Mouse (Mus musculus) midbrain, postnatal 0 days (tissue): Measurements from ENCODE around the gene Slc39a8. TPM values are rescaled to one million over a fixed set of nuclear protein-coding genes. Genes with fewer than 3 reads are reported as not detected.

Source experiments
- ATAC-seq: fragments of 200-750 bp; cut with Nextera tagmentation; 2 replicates; pipeline ENCODE4 v1.8.0; 2017; ENCODE audit warnings: moderate number of reproducible peaks, mild to moderate bottlenecking, moderate TSS enrichment, moderate library complexity; ENCODE audit not compliant: low FRiP score
- DNase-seq: peaks from one replicate; pipeline ENCODE4 v3.0.0-alpha.2; 2015; ENCODE audit warnings: low spot score
- H3K27ac ChIP-seq: fragments of 300-500 bp; sonication (generic); 2 replicates; pipeline ENCODE4 v1.5.1; 2014; ENCODE audit warnings: low read depth, mild to moderate bottlenecking, low read length, mixed read lengths
- H3K27me3 ChIP-seq: fragments of 300-500 bp; sonication (generic); 2 replicates; pipeline ENCODE4 v1.6.1; 2014; ENCODE audit warnings: low read length, control low read depth, mixed read lengths; ENCODE audit not compliant: insufficient read depth
- H3K36me3 ChIP-seq: fragments of 300-500 bp; sonication (generic); 2 replicates; pipeline ENCODE4 v1.6.1; 2014; ENCODE audit warnings: low read length, control low read depth, mixed read lengths; ENCODE audit not compliant: insufficient read depth
- H3K4me1 ChIP-seq: fragments of 300-500 bp; sonication (generic); 2 replicates; pipeline ENCODE4 v1.6.1; 2014; ENCODE audit warnings: mild to moderate bottlenecking, control low read depth, antibody characterized with exemption, low read length, mixed read lengths; ENCODE audit not compliant: insufficient read depth
- H3K4me2 ChIP-seq: fragments of 300-500 bp; sonication (generic); 2 replicates; pipeline ENCODE4 v1.6.1; 2014; ENCODE audit warnings: low read depth, mild to moderate bottlenecking, low read length, mixed read lengths; ENCODE audit not compliant: poor library complexity, severe bottlenecking
- H3K4me3 ChIP-seq: fragments of 300-500 bp; sonication (generic); 2 replicates; pipeline ENCODE4 v1.5.1; 2014; ENCODE audit warnings: low read depth, mild to moderate bottlenecking, low read length, moderate library complexity
- H3K9ac ChIP-seq: fragments of 300-500 bp; sonication (generic); replicated peaks from 2 replicates; pipeline ENCODE4 v1.6.1; 2014; ENCODE audit warnings: mild to moderate bottlenecking, low read length, moderate library complexity, mixed read lengths; ENCODE audit not compliant: poor library complexity, severe bottlenecking
- H3K9me3 ChIP-seq: fragments of 300-500 bp; sonication (generic); 2 replicates; pipeline ENCODE4 v1.6.1; 2016; ENCODE audit warnings: low read length, control low read depth
- CTCF ChIP-seq: IDR thresholded peaks from 2 replicates; pipeline ENCODE4 v1.5.1; 2016; ENCODE audit warnings: antibody characterized with exemption, mild to moderate bottlenecking
- whole genome bisulfite sequencing: fragments of 180-500 bp; shearing (Covaris S2); extraction: QIAGEN DNeasy Blood & Tissue Kit; methylation state at CpG from one replicate; pipeline ENCODE4 v1.1.7; 2014; 5-methylcytosine and 5-hydroxymethylcytosine counted together
- polyA plus RNA-seq: library from polyadenylated mRNA; unstranded; fragments of >200 nt; fragmentation: Nextera tagmentation; extraction: Ambion mirVana; gene quantifications from 2 replicates; pipeline ENCODE4 v1.2.1, GENCODE M21; 2015
- total RNA-seq: library from RNA; depleted of rRNA; stranded (reverse); fragments of >200 nt; gene quantifications from 2 replicates; pipeline ENCODE4 v1.2.3, GENCODE M21; 2014

Gene Slc39a8
- total and polyA plus RNA-seq, 2 experiments from 2014 or later = 12.6 to 19.7 TPM

GRCm38 (mm10) chr3:135862804-135863203 is 37.7 kb downstream of the Slc39a8 start:
- 56% methylated on average over 9 of the region's 9 CpGs for WGBS
- Histone ChIP-seq H3K27me3 (no peaks in the 10 kb centered on the region), H3K4me1 (no peaks in the 10 kb centered on the region), H3K36me3 (no peaks in the 10 kb centered on the region), H3K9me3 (no peaks in the 10 kb centered on the region), H3K4me2 (no peak overlapping the region), H3K4me3 (no peak overlapping the region), H3K27ac (no peak overlapping the region), H3K9ac (no peak overlapping the region)
- ATAC-seq (peak; percentile 65; the same call in 1 of the 2 replicates), DNase-seq (peak; percentile 77)
- peak; percentile 85 for TF ChIP-seq CTCF

GRCm38 (mm10) chr3:135869041-135869440 is 44.0 kb downstream of the Slc39a8 start:
- no peak overlapping the region for H3K27ac ChIP-seq
- no peak overlapping the region for H3K9ac ChIP-seq
- DNase-seq (no peak), ATAC-seq (no peak)
- no peaks in the 10 kb centered on the region for H3K9me3 ChIP-seq
- H3K27me3 ChIP-seq = no peaks in the 10 kb centered on the region
- no peaks in the 10 kb centered on the region for H3K4me1 ChIP-seq
- TF ChIP-seq CTCF = no peak
- H3K4me2 ChIP-seq = no peak overlapping the region
- no peak overlapping the region for H3K4me3 ChIP-seq
- H3K36me3 ChIP-seq = no peaks in the 10 kb centered on the region
- WGBS = 63% methylated on average over 4 of the region's 4 CpGs

GRCm38 (mm10) chr3:135872325-135872724 is 47.2 kb downstream of the Slc39a8 start:
- Histone ChIP-seq H3K4me2 (no peak overlapping the region), H3K9ac (no peak overlapping the region), H3K27me3 (no peaks in the 10 kb centered on the region), H3K9me3 (no peaks in the 10 kb centered on the region), H3K4me3 (no peak overlapping the region), H3K36me3 (no peaks in the 10 kb centered on the region), H3K27ac (no peak overlapping the region), H3K4me1 (no peaks in the 10 kb centered on the region)
- no peak for TF ChIP-seq CTCF
- 89% methylated on average over 5 of the region's 5 CpGs for WGBS
- ATAC-seq (no peak), DNase-seq (no peak)

GRCm38 (mm10) chr3:135873596-135873995 is 48.5 kb downstream of the Slc39a8 start:
- no peaks in the 10 kb centered on the region for H3K4me1 ChIP-seq
- WGBS = 78% methylated on average over 3 of the region's 3 CpGs
- no peaks in the 10 kb centered on the region for H3K9me3 ChIP-seq
- H3K27ac ChIP-seq = no peak overlapping the region
- H3K27me3 ChIP-seq = no peaks in the 10 kb centered on the region
- DNase-seq (no peak), ATAC-seq (no peak)
- no peaks in the 10 kb centered on the region for H3K36me3 ChIP-seq
- TF ChIP-seq CTCF = no peak
- H3K4me3 ChIP-seq = no peak overlapping the region
- H3K4me2 ChIP-seq = no peak overlapping the region
- H3K9ac ChIP-seq = no peak overlapping the region

GRCm38 (mm10) chr3:135878048-135878447 is 53.0 kb downstream of the Slc39a8 start:
- no peak for TF ChIP-seq CTCF
- DNase-seq (no peak), ATAC-seq (no peak)
- Histone ChIP-seq H3K4me2 (no peak overlapping the region), H3K4me3 (no peak overlapping the region), H3K9me3 (no peaks in the 10 kb centered on the region), H3K4me1 (no peaks in the 10 kb centered on the region), H3K27ac (no peak overlapping the region), H3K27me3 (no peaks in the 10 kb centered on the region), H3K9ac (no peak overlapping the region), H3K36me3 (no peaks in the 10 kb centered on the region)
- 90% methylated on average over 6 of the region's 6 CpGs for WGBS

- Histone ChIP-seq H3K36me3 (no peaks in the 10 kb centered on the region), H3K4me3 (no peak overlapping the region), H3K4me1 (no peaks in the 10 kb centered on the region), H3K27ac (no peak overlapping the region), H3K9me3 (no peaks in the 10 kb centered on the region), H3K27me3 (no peaks in the 10 kb centered on the region), H3K4me2 (peak overlapping the region; percentile 30; the same call in 1 of the 2 replicates), H3K9ac (peak overlapping the region; percentile 33; the same call in 1 of the 2 replicates)
- no peak for DNase-seq
- ATAC-seq = peak; percentile 38; the same call in 1 of the 2 replicates
- no peak for TF ChIP-seq CTCF
- WGBS = 69% methylated on average over 12 of the region's 12 CpGs
Measured at GRCm38 (mm10) chr3:135885927-135886658, 61.0 kb downstream of the Slc39a8 start.
